Mouse (Mus musculus) olfactory bulb, adult 2 months (tissue): ENCODE data around the gene Nfu1. TPM values are rescaled to one million over a fixed set of nuclear protein-coding genes. Genes with fewer than 3 reads are reported as not detected.

Experiments
- H3K27ac ChIP-seq: fragments of 200-500 bp; 2 replicates; pipeline ENCODE4 v1.5.1; 2012; ENCODE audit warnings: low read depth, low read length; ENCODE audit not compliant: insufficient read depth
- H3K4me1 ChIP-seq: fragments of 200-500 bp; 2 replicates; pipeline ENCODE4 v1.6.1; 2012; ENCODE audit warnings: low read length; ENCODE audit not compliant: control insufficient read depth, insufficient read depth
- H3K4me3 ChIP-seq: fragments of 200-500 bp; 2 replicates; pipeline ENCODE4 v1.5.1; 2012; ENCODE audit warnings: mild to moderate bottlenecking, low read depth, low read length, moderate library complexity; ENCODE audit not compliant: insufficient read depth
- CTCF ChIP-seq: fragments of 200-500 bp; IDR thresholded peaks from 2 replicates; pipeline ENCODE4 v1.5.1; 2012; ENCODE audit warnings: low read depth, mild to moderate bottlenecking, low read length, moderate library complexity; ENCODE audit not compliant: insufficient read depth
- POLR2A ChIP-seq: fragments of 200-500 bp; IDR thresholded peaks from 2 replicates; pipeline ENCODE4 v1.6.1; 2012; ENCODE audit warnings: mild to moderate bottlenecking, low read depth, low read length, moderate library complexity; ENCODE audit not compliant: insufficient read depth
- WGBS: fragments of 180-500 bp; shearing (Covaris S2); methylation state at CpG from one replicate; pipeline ENCODE4 v1.1.7; 2018; 5-methylcytosine and 5-hydroxymethylcytosine counted together
- polyA plus RNA-seq: library from polyadenylated mRNA; stranded (reverse); fragments of >200 nt; gene quantifications from 2 replicates; pipeline ENCODE4 v1.2.4, GENCODE M21; 2012; ENCODE audit warnings: low replicate concordance; ENCODE audit not compliant: missing spikeins, insufficient read depth, insufficient read length

Gene Nfu1
- polyA plus RNA-seq, 1 experiment = not detected

DNA sequence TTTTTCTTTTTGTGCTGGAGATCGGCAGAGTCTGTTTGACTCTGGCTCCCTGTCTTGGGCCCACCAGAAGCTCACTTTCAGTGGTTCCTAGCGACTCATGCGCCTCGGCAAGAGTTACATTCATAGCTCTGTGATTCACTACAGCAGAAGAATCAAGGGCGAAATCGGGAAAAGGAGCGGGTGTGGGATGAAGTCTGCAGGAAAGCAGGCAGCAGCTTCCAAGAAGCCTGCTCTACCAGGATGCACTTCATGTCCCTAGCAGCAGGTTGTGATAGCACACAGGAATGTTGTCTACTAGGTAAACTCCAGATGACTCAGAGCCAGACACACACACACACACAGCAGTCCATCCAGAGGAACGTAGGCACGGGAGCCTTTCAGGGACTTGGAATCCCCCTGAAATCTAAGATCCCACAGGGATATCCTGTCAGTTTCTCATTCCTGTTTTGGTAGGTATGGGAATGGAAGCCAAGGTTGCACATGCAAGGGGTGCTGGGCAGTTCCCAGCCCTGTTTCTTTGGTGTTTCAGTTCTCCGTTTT, 42.9 kb downstream of the Nfu1 start:
- Histone ChIP-seq H3K27ac (no peak overlapping the region), H3K4me3 (no peak overlapping the region), H3K4me1 (no peaks in the 10 kb centered on the region)
- WGBS = 68% methylated on average over 10 of the region's 10 CpGs
- TF ChIP-seq POLR2A = no peak
- no peak for TF ChIP-seq CTCF

DNA sequence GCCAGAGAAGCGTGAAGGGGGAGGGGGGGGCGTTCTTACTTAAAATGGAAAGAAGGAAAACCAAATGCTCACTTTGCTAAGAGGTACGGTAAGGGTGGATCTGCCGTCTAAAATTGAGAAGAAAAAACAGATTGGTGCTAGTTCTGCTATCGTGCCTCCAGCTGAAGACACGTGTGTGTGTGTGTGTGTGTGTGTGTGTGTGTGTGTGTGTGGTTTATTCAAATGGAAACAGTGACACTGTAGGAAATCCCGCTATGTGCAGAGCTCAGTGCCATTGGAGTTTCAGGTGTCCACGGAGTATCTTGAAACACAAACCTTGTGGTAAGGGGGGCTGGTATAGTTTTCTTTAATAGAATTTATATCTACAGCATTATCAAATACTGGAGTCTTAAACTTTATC, 45.2 kb downstream of the Nfu1 start:
- TF ChIP-seq CTCF (no peak), POLR2A (no peak)
- H3K4me3 ChIP-seq = no peak overlapping the region
- no peaks in the 10 kb centered on the region for H3K4me1 ChIP-seq
- no peak overlapping the region for H3K27ac ChIP-seq
- WGBS = 80% methylated on average over 8 of the region's 8 CpGs

DNA sequence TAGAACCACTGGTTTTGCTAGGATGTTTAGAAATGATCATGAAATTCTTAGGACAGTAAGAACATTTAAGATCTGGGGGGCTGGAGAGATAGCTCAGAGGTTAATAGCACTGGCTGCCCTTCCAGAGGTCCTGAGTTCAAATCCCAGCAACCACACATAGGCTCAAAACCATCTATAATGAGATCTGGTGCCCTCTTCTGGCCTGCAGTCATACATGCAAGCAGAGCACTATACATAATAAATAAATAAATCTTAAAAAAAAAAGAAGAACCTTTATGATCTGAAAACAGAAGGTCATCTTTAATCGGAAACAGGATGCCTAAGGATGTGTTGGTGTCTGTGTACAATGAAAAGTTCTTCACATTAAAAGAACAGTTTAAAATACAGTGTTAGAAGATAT, 50.7 kb downstream of the Nfu1 start:
- TF ChIP-seq CTCF (no peak), POLR2A (no peak)
- Histone ChIP-seq H3K4me1 (no peaks in the 10 kb centered on the region), H3K27ac (no peak overlapping the region), H3K4me3 (no peak overlapping the region)
- WGBS = 98% methylated on average over 1 of the region's 1 CpGs

GRCm38 (mm10) chr6:87063586-87063985, 54.5 kb downstream of the Nfu1 start:
- no peak overlapping the region for H3K4me3 ChIP-seq
- H3K4me1 ChIP-seq = no peaks in the 10 kb centered on the region
- no peak for TF ChIP-seq CTCF
- no peak for TF ChIP-seq POLR2A
- H3K27ac ChIP-seq = no peak overlapping the region
- WGBS = 94% methylated on average over 4 of the region's 4 CpGs

- 87% methylated on average over 2 of the region's 2 CpGs for WGBS
- TF ChIP-seq CTCF (no peak), POLR2A (no peak)
- Histone ChIP-seq H3K27ac (no peak overlapping the region), H3K4me1 (no peaks in the 10 kb centered on the region), H3K4me3 (no peak overlapping the region)
Measured at GRCm38 (mm10) chr6:87068209-87068608, 59.2 kb downstream of the Nfu1 start.

DNA sequence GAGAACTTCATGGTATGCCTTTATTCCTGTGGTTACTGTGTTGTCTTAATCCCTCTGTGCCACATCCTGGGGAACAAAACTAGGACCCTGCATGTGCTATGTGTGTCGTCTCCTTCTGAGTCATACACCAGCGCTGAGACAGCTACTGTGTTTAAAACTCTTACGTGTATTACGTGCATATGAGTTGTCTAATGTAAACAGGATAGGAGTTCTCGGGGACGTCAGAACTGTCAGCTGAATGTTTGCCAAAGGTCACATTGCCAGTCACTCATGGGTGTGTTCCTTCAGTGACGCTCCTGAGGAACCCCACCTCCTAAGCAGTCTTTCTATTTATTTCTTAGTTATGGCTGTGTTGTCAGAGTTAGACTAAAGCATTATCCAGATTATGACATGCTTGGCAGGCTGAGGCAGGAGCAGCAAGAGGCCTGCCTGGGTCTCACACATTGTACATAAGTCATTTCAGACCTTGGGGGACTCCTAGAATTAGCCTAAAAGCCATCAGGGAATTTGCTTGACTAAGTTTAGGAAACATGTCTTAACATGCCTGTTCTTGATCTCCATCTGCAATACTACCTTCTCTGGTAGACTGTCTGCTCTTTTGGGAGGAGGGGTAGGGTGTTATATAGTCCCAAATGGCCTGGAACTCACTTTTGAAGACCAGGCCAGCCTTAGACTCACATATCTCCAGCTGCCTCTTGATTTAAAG, 60.3 kb downstream of the Nfu1 start:
- Histone ChIP-seq H3K27ac (no peak overlapping the region), H3K4me3 (no peak overlapping the region), H3K4me1 (no peaks in the 10 kb centered on the region)
- TF ChIP-seq POLR2A (no peak), CTCF (no peak)
- 77% methylated on average over 7 of the region's 7 CpGs for WGBS

GRCm38 (mm10) chr6:87070641-87071040, 61.6 kb downstream of the Nfu1 start:
- no peak overlapping the region for H3K27ac ChIP-seq
- WGBS = 92% methylated on average over 4 of the region's 4 CpGs
- TF ChIP-seq POLR2A (no peak), CTCF (no peak)
- H3K4me1 ChIP-seq = no peaks in the 10 kb centered on the region
- H3K4me3 ChIP-seq = no peak overlapping the region

DNA sequence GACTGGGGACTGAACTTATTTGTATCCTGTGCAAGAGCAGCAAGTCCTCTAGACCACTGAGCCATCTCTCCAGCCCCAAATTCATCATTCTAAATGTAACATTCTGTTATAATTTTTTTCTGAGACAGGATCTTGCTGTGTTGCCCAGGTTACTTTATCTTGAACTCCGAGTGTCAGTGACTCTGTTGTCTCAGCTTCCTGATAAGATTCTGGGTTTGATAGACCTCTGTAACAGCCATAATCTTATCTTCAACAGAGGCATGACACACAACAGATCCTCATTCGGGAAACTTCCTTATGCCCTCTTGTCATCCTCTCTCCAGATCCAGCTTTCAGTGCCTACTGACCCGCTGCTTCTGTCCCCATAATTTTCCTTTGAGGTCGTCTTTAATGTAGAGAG, 63.7 kb downstream of the Nfu1 start:
- Histone ChIP-seq H3K4me3 (no peak overlapping the region), H3K4me1 (no peaks in the 10 kb centered on the region), H3K27ac (no peak overlapping the region)
- TF ChIP-seq CTCF = no peak
- TF ChIP-seq POLR2A = no peak
- 91% methylated on average over 4 of the region's 4 CpGs for WGBS

DNA sequence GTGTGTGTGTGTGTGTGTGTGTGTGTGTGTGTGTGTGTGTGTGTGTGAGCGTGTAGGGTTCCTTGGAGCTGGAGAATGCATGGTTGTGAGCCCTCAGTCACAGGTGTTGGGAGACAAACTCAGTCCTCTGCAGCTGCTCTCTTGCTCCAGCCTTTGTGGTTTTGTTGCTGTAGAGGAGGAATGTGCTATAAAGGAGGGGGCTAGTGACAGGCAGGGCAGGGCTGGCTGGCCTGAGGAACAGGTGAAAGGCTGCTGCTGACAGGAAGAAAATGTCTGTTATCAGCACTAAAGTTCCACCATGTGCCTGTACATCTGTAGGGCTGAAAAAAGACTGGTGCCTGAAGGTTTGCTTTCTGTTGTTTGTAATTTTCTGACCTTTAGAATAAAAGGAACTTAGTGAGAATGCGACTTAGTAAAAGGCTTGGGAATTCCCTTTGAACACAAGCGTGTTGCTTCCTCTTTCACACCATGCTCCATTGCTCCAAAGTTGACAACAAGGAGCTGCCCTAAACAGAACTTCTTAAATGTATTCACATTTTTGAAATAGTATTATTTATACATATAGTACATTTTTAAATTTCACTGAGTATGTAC, 66.2 kb downstream of the Nfu1 start:
- WGBS = 57% methylated on average over 3 of the region's 3 CpGs
- H3K4me1 ChIP-seq = no peaks in the 10 kb centered on the region
- no peak for TF ChIP-seq POLR2A
- no peak for TF ChIP-seq CTCF
- H3K4me3 ChIP-seq = no peak overlapping the region
- H3K27ac ChIP-seq = no peak overlapping the region

Other genes starting within 250 kb of the Nfu1 start
- gene Anxa4, start 215.7 kb upstream of the Nfu1 start, polyA plus RNA-seq = not detected in 2 replicates
- gene Aak1, start 159.7 kb upstream of the Nfu1 start, polyA plus RNA-seq = 156 and 498 TPM in 2 replicates
- 104 TPM in 1 of 2 replicates, not detected in the other for gene Gfpt1, start 33.6 kb downstream of the Nfu1 start, polyA plus RNA-seq
- not detected in 2 replicates for gene D6Ertd527e, start 95.5 kb downstream of the Nfu1 start, polyA plus RNA-seq